Mouse (Mus musculus): ENCODE data around the gene Krt84. TPM values are rescaled to one million over a fixed set of nuclear protein-coding genes. Genes with fewer than 3 reads are reported as not detected.
"Not testable (repeated sequence)": the region's sequence is repeated elsewhere in the genome, so short reads cannot be mapped to it uniquely, and the experiment has no call there.

Krt84 gene
- polyA plus RNA-seq, 1 experiment from 2014 or later: not detected

- no peak for TF ChIP-seq CTCF (IDR thresholded peaks at IDR 0.05)
- ATAC-seq (no peak), DNase-seq (ENCODE audit: low read depth, low spot score) (no peak)
- in situ Hi-C loops (cut with MboI; ENCODE audit: low pct_unique_long_range_greater_than_20kb): no loop called here
- CTCF ChIA-PET: no interaction called here
- no peaks in the 10 kb centered on the region for H3K27me3 ChIP-seq
- POLR2A ChIA-PET: no interaction called here
Measured at GRCm38 (mm10) chr15:101538580-101538900, 5.9 kb upstream of the Krt84 start.

GRCm38 (mm10) chr15:101537864-101538579 lies 5.4 kb upstream of the Krt84 start:
- DNase-seq (ENCODE audit: low read depth, low spot score) (no peak), ATAC-seq (no peak)
- no peaks in the 10 kb centered on the region for H3K27me3 ChIP-seq
- ChIA-PET POLR2A (no interaction called here), CTCF (no interaction called here)
- in situ Hi-C loops (cut with MboI; ENCODE audit: low pct_unique_long_range_greater_than_20kb): no loop called here
- TF ChIP-seq CTCF (IDR thresholded peaks at IDR 0.05): no peak

- POLR2A ChIA-PET: no interaction called here
- peak; percentile 44 for DNase-seq (ENCODE audit: low read depth, low spot score)
- ATAC-seq: peak; percentile 37
Measured at GRCm38 (mm10) chr15:101536054-101536850, 3.6 kb upstream of the Krt84 start.

GRCm38 (mm10) chr15:101522556-101523232 lies 9.9 kb downstream of the Krt84 start:
- DNase-seq (ENCODE audit: low read depth, low spot score) (no peak), ATAC-seq (no peak)
- in situ Hi-C loops (cut with MboI; ENCODE audit: low pct_unique_long_range_greater_than_20kb): loop anchor here (5.0 kb wide), 2 partner anchors 250 to 450 kb away; no protein-coding TSS in a partner anchor
- ChIA-PET POLR2A (no interaction called here), CTCF (no interaction called here)
- peaks cover 24% of the 10 kb centered on the region for H3K27me3 ChIP-seq
- no peak for TF ChIP-seq CTCF (IDR thresholded peaks at IDR 0.05)

More at GRCm38 (mm10) chr15:101536054-101536850, 3.6 kb upstream of the Krt84 start:
- no peaks in the 10 kb centered on the region for H3K27me3 ChIP-seq
- in situ Hi-C loops (cut with MboI; ENCODE audit: low pct_unique_long_range_greater_than_20kb): no loop called here
- no peak for TF ChIP-seq CTCF (IDR thresholded peaks at IDR 0.05)
- CTCF ChIA-PET: no interaction called here

GRCm38 (mm10) chr15:101519792-101520191 lies 12.8 kb downstream of the Krt84 start:
- peak; percentile 90 for TF ChIP-seq CTCF (IDR thresholded peaks at IDR 0.05)
- H3K27me3 ChIP-seq: peaks cover 13% of the 10 kb centered on the region
- DNase-seq (ENCODE audit: low read depth, low spot score) (no peak), ATAC-seq (no peak)
- CTCF ChIA-PET: interaction anchor here (1.0 to 2.8 kb wide), 8 partner anchors 178 to 464 kb away, joined by 3 to 21 read pairs (median 4); no protein-coding TSS in a partner anchor
- in situ Hi-C loops (cut with MboI; ENCODE audit: low pct_unique_long_range_greater_than_20kb): loop anchor here (5.0 kb wide), 2 partner anchors 253 to 453 kb away; no protein-coding TSS in a partner anchor
- POLR2A ChIA-PET: no interaction called here

GRCm38 (mm10) chr15:101517161-101517560 lies 15.5 kb downstream of the Krt84 start, which contains the start of gene Gm49425:
TSS of gene Gm49425 (minus strand) at chr15:101517261.
- ATAC-seq; DNase-seq (ENCODE audit: low read depth, low spot score); CTCF ChIA-PET; POLR2A ChIA-PET; in situ Hi-C loops (cut with MboI; ENCODE audit: low pct_unique_long_range_greater_than_20kb); H3K27me3 ChIP-seq: not testable (repeated sequence)

GRCm38 (mm10) chr15:101508247-101508646 lies 24.4 kb downstream of the Krt84 start:
- no peak for ATAC-seq
- no peaks in the 10 kb centered on the region for H3K27me3 ChIP-seq

GRCm38 (mm10) chr15:101506896-101507758 lies 25.5 kb downstream of the Krt84 start:
- in situ Hi-C loops (cut with MboI; ENCODE audit: low pct_unique_long_range_greater_than_20kb): no loop called here
- no peaks in the 10 kb centered on the region for H3K27me3 ChIP-seq

More at GRCm38 (mm10) chr15:101508247-101508646, 24.4 kb downstream of the Krt84 start:
- POLR2A ChIA-PET: no interaction called here
- TF ChIP-seq CTCF (IDR thresholded peaks at IDR 0.05): no peak
- in situ Hi-C loops (cut with MboI; ENCODE audit: low pct_unique_long_range_greater_than_20kb): no loop called here
- no peak for DNase-seq (ENCODE audit: low read depth, low spot score)
- CTCF ChIA-PET: no interaction called here

GRCm38 (mm10) chr15:101497181-101497580 lies 35.4 kb downstream of the Krt84 start:
- no peak for TF ChIP-seq CTCF (IDR thresholded peaks at IDR 0.05)
- ATAC-seq (peak; percentile 47), DNase-seq (ENCODE audit: low read depth, low spot score) (peak; percentile 27)
- H3K27me3 ChIP-seq: no peaks in the 10 kb centered on the region
- CTCF ChIA-PET: interaction anchor here (0.8 to 3.5 kb wide), 11 partner anchors 11 to 487 kb away, joined by 3 to 23 read pairs (median 3); partner anchors contain the start of genes Krt80 and Krt86
- in situ Hi-C loops (cut with MboI; ENCODE audit: low pct_unique_long_range_greater_than_20kb): loop anchor here (5.0 kb wide), 2 partner anchors 40 to 155 kb away; no protein-coding TSS in a partner anchor
- POLR2A ChIA-PET: interaction anchor here (1.4 kb wide), 1 partner anchor 10 kb away, joined by 6 read pairs; no protein-coding TSS in a partner anchor

More at GRCm38 (mm10) chr15:101506896-101507758, 25.5 kb downstream of the Krt84 start:
- CTCF ChIA-PET: interaction anchor here (1.3 kb wide), 1 partner anchor 14 kb away, joined by 6 read pairs; no protein-coding TSS in a partner anchor
- POLR2A ChIA-PET: interaction anchor here (1.3 kb wide), 1 partner anchor 10 kb away, joined by 6 read pairs; no protein-coding TSS in a partner anchor
- TF ChIP-seq CTCF (IDR thresholded peaks at IDR 0.05): no peak
- DNase-seq (ENCODE audit: low read depth, low spot score) (peak; percentile 41), ATAC-seq (peak; percentile 76)

All from Patski (cell line).